In the genomic region with DNA sequence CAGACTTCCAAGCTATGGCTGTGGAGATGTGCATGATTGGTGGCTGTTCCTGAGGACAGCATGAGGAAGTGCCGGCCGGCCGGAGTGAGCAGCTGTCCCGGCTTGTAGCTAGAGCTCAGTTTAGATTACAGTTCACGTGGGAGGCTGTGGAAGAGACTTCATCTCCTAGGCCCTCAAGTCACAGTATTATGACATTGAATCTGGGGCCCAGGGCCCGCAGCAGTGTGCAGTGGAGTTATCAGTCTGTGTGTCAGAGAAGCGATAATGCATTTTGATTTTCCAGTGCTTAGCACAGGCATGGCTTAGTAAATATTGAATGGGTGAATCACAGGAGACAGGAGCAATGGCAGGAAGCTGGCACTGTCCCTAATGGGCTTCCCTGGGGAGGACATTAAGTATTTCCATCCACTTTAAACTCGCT, we compare ENCODE assay signal across 10 mouse cellular contexts. TPM values are rescaled to one million over a fixed set of nuclear protein-coding genes. Genes with fewer than 3 reads are reported as not detected.
DNase-seq lines count a peak whose midpoint lies in the region; ATAC-seq lines count a peak whose summit lies in the region.
"Had no signal": no experiment of that assay in that cellular context is flagged by ENCODE, and none has a peak within 500 bp of the region (broad histone marks: within the 10 kb centered on the region; RNA-seq: fewer than 3 reads in every experiment).

No protein-coding gene starts in this region.

- 0 out of 2 replicates have a peak, but pooled peaks cover 7% of the 10 kb centered on the region for H3K4me1 ChIP-seq in kidney, embryonic 16.5 days (ENCODE audit: insufficient read depth, low read length)
- H3K4me1 ChIP-seq in intestine, embryonic 15.5 days (replicated peaks) = no peaks in the 10 kb centered on the region

- 0 out of 2 replicates have a peak, but pooled peaks cover 3% of the 10 kb centered on the region for H3K27me3 ChIP-seq in kidney, embryonic 16.5 days (ENCODE audit: insufficient read depth, low read length)
- H3K27me3 ChIP-seq in intestine, embryonic 15.5 days (replicated peaks) = no peaks in the 10 kb centered on the region

- WGBS in kidney, embryonic 16.5 days = 35% methylated on average over 8 of the region's 8 CpGs
- WGBS in intestine, embryonic 15.5 days = 51% methylated on average over 8 of the region's 8 CpGs

- H3K4me2 ChIP-seq in kidney, embryonic 16.5 days (replicated peaks; ENCODE audit: low read depth, low read length) = no peak overlapping the region
- H3K4me2 ChIP-seq in intestine, embryonic 15.5 days (replicated peaks) = no peak overlapping the region

- intact Hi-C loops in gastrocnemius, postnatal 14 days (cut with DNase I; ENCODE audit: low total_unique reads) = loop anchor here (5.0 kb wide), 1 partner anchor 97 kb away; no protein-coding TSS in a partner anchor

- no peak overlapping the region for H3K27ac ChIP-seq in kidney, embryonic 16.5 days (ENCODE audit: low read length)
- 0 out of 2 replicates have a peak overlapping the region, but pooled peaks have one; percentile 27 for H3K27ac ChIP-seq in intestine, embryonic 15.5 days
- H3K27ac ChIP-seq: liver, embryonic 14.5 days had no signal

- ATAC-seq in kidney, embryonic 16.5 days (ENCODE audit: low FRiP score, low TSS enrichment) = no peak
- no peak for ATAC-seq in intestine, embryonic 15.5 days

- DNase-seq in gastrocnemius, postnatal 14 days = peak; percentile 29
- no peak for DNase-seq in gastrocnemius, postnatal 25 days
- DNase-seq in kidney, adult 9 months = peak; percentile 32
- DNase-seq in MN1 (ENCODE audit: low spot score) = peak; percentile 70
- DNase-seq in natural killer cell, adult 2 months (ENCODE audit: low spot score in 2 of 2) = no peak
- no peak for DNase-seq in spleen, postnatal 4 days (ENCODE audit: low spot score in 2 of 2)

- H3K4me3 ChIP-seq in kidney, embryonic 16.5 days (ENCODE audit: low read length) = no peak overlapping the region
- no peak overlapping the region for H3K4me3 ChIP-seq in intestine, embryonic 15.5 days (replicated peaks)

- H3K36me3 ChIP-seq in kidney, embryonic 16.5 days (ENCODE audit: insufficient read depth, low read length) = peaks cover 42% of the 10 kb centered on the region
- H3K36me3 ChIP-seq in intestine, embryonic 15.5 days = peaks cover 36% of the 10 kb centered on the region

- H3K9ac ChIP-seq in kidney, embryonic 16.5 days (replicated peaks; ENCODE audit: low read length) = no peak overlapping the region
- H3K9ac ChIP-seq in intestine, embryonic 15.5 days = no peak overlapping the region
- H3K9ac ChIP-seq: liver, embryonic 14.5 days had no signal

- no peaks in the 10 kb centered on the region for H3K9me3 ChIP-seq in kidney, embryonic 16.5 days (ENCODE audit: low read length)
- H3K9me3 ChIP-seq in intestine, embryonic 15.5 days = 0 out of 2 replicates have a peak, but pooled peaks cover 3% of the 10 kb centered on the region

RNA-seq across cellular contexts. Expression of a gene that starts 6.5 kb away (rescaled TPM):
- total RNA-seq in gastrocnemius, postnatal 14 days (2021) = 1,000 to 10,000 TPM; 8,430 to 9,008 TPM
- total RNA-seq in gastrocnemius, postnatal 25 days (2021) = over 10,000 TPM in 1 of 2 experiments, 1,000 to 10,000 TPM in 1; 8,936 to 14,319 TPM
- 233 and 312 TPM in 2 replicates for polyA plus RNA-seq in kidney, embryonic 16.5 days (2015; fragmentation: Nextera tagmentation; extraction: Ambion mirVana)
- polyA plus RNA-seq in intestine, embryonic 15.5 days (2015; fragmentation: Nextera tagmentation; extraction: Ambion mirVana) = 510 and 514 TPM in 2 replicates

RNA-seq across cellular contexts. Expression of a gene that starts 23.3 kb away (rescaled TPM):
- 1 to 10 TPM; 2.1 to 2.9 TPM for total RNA-seq in gastrocnemius, postnatal 14 days (2021)
- total RNA-seq in gastrocnemius, postnatal 25 days (2021) = 1 to 10 TPM; 2.2 to 2.7 TPM
- polyA plus RNA-seq in kidney, embryonic 16.5 days (2015; fragmentation: Nextera tagmentation; extraction: Ambion mirVana) = 1.5 and 2.7 TPM in 2 replicates
- 18.0 and 30.0 TPM in 2 replicates for polyA plus RNA-seq in intestine, embryonic 15.5 days (2015; fragmentation: Nextera tagmentation; extraction: Ambion mirVana)
- total RNA-seq: layer of hippocampus, postnatal 14 days had no signal

RNA-seq across cellular contexts. Expression of a gene that starts 30.6 kb away (rescaled TPM):
- 1 to 10 TPM; 1.3 to 1.6 TPM for total RNA-seq in gastrocnemius, postnatal 14 days (2021)
- under 1 TPM in 1 of 2 experiments, not detected in 1; 0.69 TPM for total RNA-seq in gastrocnemius, postnatal 25 days (2021)
- polyA plus RNA-seq in kidney, embryonic 16.5 days (2015; fragmentation: Nextera tagmentation; extraction: Ambion mirVana) = 45.3 and 47.7 TPM in 2 replicates
- polyA plus RNA-seq in intestine, embryonic 15.5 days (2015; fragmentation: Nextera tagmentation; extraction: Ambion mirVana) = 45.2 and 48.6 TPM in 2 replicates

RNA-seq across cellular contexts. Expression of a gene that starts 32.0 kb away (rescaled TPM):
- 10 to 100 TPM; 38.7 to 45.6 TPM for total RNA-seq in gastrocnemius, postnatal 14 days (2021)
- total RNA-seq in gastrocnemius, postnatal 25 days (2021) = 10 to 100 TPM; 34.9 to 41.8 TPM
- polyA plus RNA-seq in kidney, embryonic 16.5 days (2015; fragmentation: Nextera tagmentation; extraction: Ambion mirVana) = 80.2 and 83.0 TPM in 2 replicates
- polyA plus RNA-seq in intestine, embryonic 15.5 days (2015; fragmentation: Nextera tagmentation; extraction: Ambion mirVana) = 62.7 and 69.5 TPM in 2 replicates

RNA-seq across cellular contexts. Expression of a gene that starts 32.4 kb away (rescaled TPM):
- total RNA-seq in gastrocnemius, postnatal 14 days (2021) = 10 to 100 TPM; 67.6 to 77.4 TPM
- 10 to 100 TPM; 56.2 to 79.8 TPM for total RNA-seq in gastrocnemius, postnatal 25 days (2021)
- polyA plus RNA-seq in kidney, embryonic 16.5 days (2015; fragmentation: Nextera tagmentation; extraction: Ambion mirVana) = 66.5 and 69.1 TPM in 2 replicates
- polyA plus RNA-seq in intestine, embryonic 15.5 days (2015; fragmentation: Nextera tagmentation; extraction: Ambion mirVana) = 61.4 and 61.9 TPM in 2 replicates

Comparison
In these comparisons a context has a peak if more than half of its experiments do, and no peak if none do; other contexts are left out.
1. DNase-seq: peak in gastrocnemius, postnatal 14 days (single experiment), kidney, adult 9 months (single experiment) and MN1 (single experiment); none in gastrocnemius, postnatal 25 days (single experiment), natural killer cell, adult 2 months (0 of 2) and spleen, postnatal 4 days (0 of 2).